Mouse (Mus musculus): ENCODE results near the gene Mrm1.

Gene Mrm1

DNA sequence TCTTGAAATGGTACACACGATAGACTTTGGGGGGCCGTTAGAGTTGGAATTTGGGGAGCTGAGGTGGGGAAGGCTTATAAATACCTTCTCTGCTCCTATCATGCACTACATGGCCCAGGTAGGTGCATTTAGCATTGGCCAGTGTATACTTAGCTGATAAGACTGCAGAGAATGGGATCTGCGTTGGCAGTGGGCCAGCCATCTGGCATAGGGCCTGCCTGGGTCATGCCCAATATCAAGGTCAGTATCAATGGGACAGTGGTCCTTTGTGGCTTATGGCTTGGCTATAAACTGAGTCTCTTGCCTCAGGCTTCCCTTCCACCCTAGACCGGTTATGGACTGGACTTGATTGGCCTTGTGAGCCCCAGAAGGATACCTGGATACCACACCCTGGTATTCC, 14.9 kb downstream of the Mrm1 start:
- no peak for DNase-seq

DNA sequence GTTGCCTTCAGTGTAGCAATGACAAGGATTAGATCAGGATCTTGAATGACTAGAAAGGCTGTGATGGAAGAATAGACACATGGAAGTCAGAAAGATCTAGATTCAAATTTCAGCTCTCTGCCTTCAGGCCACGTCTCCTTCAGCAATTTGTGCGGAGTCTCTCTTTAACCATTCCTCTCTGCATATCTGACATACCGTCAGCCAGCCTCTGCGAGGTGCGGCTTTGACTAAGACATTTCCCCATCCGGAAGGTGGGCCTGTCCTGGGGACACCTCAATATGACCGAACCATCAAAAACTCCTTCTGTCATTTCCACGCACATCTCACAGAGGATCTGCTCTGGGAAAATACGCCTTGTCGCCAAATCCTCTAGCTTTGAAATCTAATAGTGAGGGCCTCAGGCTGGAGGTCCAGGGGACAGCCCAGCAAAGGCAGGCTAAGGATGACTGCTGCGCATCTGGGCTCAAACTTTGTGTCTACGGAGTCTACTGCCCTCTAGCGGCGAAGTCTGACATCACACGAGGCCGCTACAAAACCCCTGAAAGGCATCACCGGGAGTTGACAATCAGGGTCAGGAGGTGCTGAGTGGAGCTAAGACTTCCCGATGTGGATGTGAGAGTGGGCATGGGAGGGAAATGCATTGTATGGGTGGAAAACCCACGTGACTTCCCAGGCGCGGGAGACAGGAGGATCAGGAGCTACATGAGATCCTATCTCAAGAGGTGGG, 21.5 kb downstream of the Mrm1 start:
- peak; percentile 76 for DNase-seq

GRCm38 (mm10) chr11:84797026-84797425, 22.3 kb downstream of the Mrm1 start:
- no peak for DNase-seq

DNA sequence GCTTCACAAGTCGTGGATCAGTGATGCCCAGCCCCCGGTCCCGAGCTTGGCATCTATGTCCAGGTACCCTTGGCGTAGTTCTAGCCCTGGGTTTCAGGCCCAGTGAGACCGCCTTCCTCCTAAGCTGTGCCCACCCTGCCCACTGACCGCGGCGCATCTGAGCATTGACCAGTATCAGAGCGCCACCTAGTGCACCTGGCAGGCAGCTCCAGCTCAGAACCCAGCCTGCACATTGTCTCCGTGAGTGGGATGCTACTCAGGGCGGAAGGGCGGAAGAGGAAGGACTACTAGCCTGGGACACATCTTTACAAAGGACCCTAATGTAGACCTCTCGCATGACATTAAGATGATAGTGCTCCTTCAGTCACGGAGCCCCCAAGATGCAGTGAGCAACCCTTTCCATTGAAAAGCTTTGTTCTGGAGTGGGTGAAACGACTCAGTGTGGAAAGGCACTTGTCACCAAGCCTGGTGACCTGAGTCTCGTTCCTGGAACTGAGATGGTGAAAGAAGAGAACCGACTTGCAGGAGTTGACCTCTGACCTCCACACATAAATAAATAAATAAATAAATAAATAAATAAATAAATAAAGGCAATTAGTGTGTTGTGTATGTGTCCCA, 24.7 kb downstream of the Mrm1 start:
- DNase-seq: peak; percentile 78

GRCm38 (mm10) chr11:84793545-84793944, 25.8 kb downstream of the Mrm1 start:
- no peak for DNase-seq

GRCm38 (mm10) chr11:84790383-84790782, 28.9 kb downstream of the Mrm1 start:
- DNase-seq: no peak

DNA sequence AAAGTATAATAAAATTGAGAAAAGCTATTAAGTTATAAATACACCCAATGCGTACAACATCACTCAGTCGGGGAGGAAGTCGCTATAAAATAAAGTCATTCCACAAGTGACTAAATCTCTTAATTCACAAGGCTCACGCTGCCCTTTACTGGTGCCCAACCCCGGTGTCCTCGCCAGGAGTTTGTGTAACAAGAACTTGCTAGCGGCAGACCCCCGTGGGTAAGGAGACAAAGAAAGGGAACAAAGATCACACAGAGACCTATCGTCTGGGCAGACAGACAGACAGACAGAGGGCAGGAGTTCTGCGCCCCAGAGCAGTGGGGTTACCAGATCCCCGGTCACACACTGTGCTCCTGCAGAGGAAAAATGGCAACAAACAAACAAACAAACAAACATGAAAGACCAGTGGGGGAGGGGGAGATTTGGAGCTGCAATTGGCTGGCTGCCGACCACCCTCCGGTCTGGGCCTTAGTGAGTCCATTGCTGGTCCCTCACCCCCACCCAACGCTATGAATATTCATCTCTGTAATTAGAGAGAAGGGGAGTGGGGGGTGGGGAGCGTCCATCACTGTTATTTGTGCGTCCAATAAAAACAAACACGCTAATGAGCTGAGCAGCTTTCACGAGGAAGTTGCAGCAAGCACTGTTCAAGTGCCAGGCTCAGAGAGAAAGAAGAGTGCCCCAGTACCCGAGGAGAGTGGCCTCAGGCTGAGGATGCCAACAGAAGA, 39.0 kb downstream of the Mrm1 start:
- no peak for DNase-seq

DNA sequence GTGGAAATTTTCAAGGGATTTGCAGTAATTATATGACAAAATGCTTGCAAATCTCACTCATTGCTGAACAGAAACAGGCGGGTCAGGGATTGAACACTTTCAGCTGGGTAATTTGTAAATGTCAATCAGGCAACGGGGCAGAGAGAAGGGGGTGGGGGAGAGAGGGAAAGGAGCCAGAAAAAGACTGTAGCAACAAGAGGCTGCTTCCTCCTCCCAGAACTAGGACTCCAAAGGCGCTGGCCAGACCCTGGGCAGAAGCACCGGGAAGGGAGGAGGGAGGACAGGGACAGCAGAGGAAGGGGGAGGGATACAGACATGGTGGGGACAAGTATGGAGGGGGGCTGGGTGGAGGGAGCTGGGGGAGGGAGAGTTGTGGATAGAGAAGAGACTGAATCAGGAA, 43.8 kb downstream of the Mrm1 start:
- DNase-seq: peak; percentile 19

DNA sequence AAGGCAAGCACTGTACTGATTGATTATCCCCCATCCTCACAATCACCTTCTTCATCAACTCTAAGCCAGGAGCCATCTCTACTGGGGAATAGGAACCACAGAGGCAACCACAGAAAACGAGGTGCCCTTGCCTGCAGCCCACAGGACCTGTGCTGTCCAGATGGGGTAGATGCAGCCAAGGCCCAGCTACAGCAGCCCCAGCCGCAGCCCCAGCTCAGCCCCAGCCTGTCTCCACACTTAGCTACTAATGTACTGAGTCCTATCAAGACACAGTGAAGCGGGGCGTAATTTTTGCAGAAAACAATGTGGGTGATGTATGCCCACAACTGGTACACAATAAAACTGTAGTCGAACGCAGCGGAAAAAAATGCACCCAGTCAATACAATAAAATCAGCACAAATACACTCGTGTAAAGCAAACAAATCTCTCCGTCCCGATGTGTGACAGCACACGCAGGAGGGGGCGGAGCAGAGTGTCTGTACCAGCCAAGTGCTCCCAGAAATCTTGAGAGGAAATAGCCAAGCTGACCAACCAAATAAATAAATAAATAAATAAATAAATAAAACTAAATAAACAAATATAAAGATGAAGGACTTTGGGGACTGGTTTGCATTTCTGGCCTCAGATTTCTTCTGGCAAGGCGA, 44.3 kb downstream of the Mrm1 start:
- no peak for DNase-seq

DNA sequence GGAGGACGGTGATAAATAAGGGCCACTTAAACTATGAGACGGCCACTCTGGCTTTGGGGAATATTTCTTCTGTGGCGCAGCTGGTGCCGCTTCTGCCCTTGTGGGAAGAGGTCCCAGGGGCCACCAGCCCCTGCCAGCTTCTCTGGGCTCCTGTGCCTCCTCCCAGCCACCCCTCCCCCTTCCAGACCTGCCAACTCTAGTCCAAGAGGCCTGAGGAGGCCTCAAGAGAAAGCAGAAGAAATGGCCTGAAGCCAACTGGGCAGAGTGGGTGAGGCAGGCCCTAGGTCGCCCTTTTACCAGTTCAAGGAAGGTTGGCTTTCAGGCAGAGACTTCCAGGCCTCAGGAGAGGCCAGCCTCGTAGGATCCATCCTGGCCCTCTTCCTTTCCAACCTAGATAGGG, 51.4 kb downstream of the Mrm1 start:
- DNase-seq: no peak

- no peak for DNase-seq
These were observed 54.2 kb downstream of the Mrm1 start for GRCm38 (mm10) chr11:84765125-84765524.

- no peak for DNase-seq
These were observed 54.8 kb downstream of the Mrm1 start for GRCm38 (mm10) chr11:84764527-84764961.

DNA sequence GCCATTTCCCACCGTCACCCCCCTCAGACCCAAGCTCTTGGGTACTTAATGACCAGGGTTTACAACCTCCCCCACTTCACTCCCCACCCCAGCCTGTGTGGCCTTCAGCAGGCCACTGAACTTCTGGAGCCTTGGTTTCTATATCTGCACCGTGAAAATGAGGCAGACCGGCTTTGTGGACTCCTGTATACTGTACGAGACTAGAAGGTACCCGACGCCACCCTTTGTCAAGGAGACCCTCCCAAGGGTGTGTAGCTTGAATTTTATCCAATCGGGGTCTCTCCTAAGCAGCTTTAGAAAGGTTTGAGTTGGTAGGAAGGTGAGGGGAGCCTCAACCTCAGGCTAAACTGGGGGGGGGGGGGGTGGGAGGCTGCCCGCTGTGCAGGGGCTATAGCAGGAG, 55.2 kb downstream of the Mrm1 start:
- no peak for DNase-seq
